In the genomic region with DNA sequence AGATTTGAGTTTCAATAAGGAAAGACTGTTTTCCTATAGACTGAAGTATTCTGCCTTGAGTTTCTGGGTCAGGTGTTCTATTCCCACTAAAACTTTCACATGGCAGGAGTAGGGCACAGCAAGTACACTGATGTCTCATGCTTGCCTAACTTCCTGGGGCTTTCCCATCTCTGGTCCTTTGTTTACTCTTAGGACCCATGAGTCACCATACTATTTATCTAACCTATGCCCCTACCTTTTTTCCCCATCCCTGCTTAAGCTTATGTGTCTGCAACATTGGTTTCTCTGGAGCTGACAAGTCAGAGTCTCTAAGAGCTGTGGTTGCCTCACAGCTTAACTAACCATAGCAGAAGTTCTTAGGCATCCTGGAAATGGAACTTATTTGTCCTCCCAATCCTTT, we compare ENCODE assay signal across 23 mouse cellular contexts. TPM values are rescaled to one million over a fixed set of nuclear protein-coding genes. Genes with fewer than 3 reads are reported as not detected.
"Had no signal": no experiment of that assay in that cellular context is flagged by ENCODE, and none has a peak within 500 bp of the region (broad histone marks: within the 10 kb centered on the region; RNA-seq: fewer than 3 reads in every experiment).

No protein-coding gene starts in this region.

- H3K4me3 ChIP-seq: liver, embryonic 15.5 days; lung, embryonic 15.5 days; megakaryocyte, embryonic 14.5 days; midbrain, embryonic 15.5 days; neural tube, embryonic 12.5 days; stomach, embryonic 15.5 days had no signal

- H3K27me3 ChIP-seq: liver, embryonic 15.5 days; lung, embryonic 15.5 days; megakaryocyte, embryonic 14.5 days; midbrain, embryonic 15.5 days; neural tube, embryonic 12.5 days; stomach, embryonic 15.5 days had no signal

- DNase-seq: lung, adult 2 months; lung, postnatal 14 days; lung, postnatal 36 days; right cerebral cortex, postnatal 14 days; thymus, adult 2 months; thymus, postnatal 25 days; thymus, postnatal 4 days had no signal

- H3K4me2 ChIP-seq: liver, embryonic 15.5 days; lung, embryonic 15.5 days; midbrain, embryonic 11.5 days; midbrain, embryonic 15.5 days; neural tube, embryonic 12.5 days; stomach, embryonic 15.5 days had no signal

- H3K4me1 ChIP-seq: liver, embryonic 15.5 days; lung, embryonic 15.5 days; megakaryocyte, embryonic 14.5 days; midbrain, embryonic 15.5 days; neural tube, embryonic 12.5 days; stomach, embryonic 15.5 days had no signal

- H3K36me3 ChIP-seq: liver, embryonic 15.5 days; lung, embryonic 15.5 days; midbrain, embryonic 15.5 days; neural tube, embryonic 12.5 days; stomach, embryonic 15.5 days had no signal

- ATAC-seq: lung, postnatal 0 days; midbrain, embryonic 15.5 days had no signal

- H3K9ac ChIP-seq: liver, embryonic 15.5 days; lung, embryonic 15.5 days; midbrain, embryonic 15.5 days; neural tube, embryonic 12.5 days; stomach, embryonic 15.5 days had no signal

- H3K9me3 ChIP-seq: liver, embryonic 15.5 days; lung, embryonic 15.5 days; stomach, embryonic 15.5 days had no signal

- H3K27ac ChIP-seq: liver, embryonic 15.5 days; lung, embryonic 15.5 days; macrophage; midbrain, embryonic 15.5 days; neural tube, embryonic 12.5 days; stomach, embryonic 15.5 days; stomach, postnatal 0 days had no signal

RNA-seq across cellular contexts. Expression of a gene that starts 31.2 kb away (rescaled TPM):
- total RNA-seq: megakaryocyte progenitor cell, adult 5-6 weeks; midbrain, postnatal 0 days; monocyte, adult 5-6 weeks; neutrophil, adult 5-6 weeks had no signal
- polyA plus RNA-seq: liver, embryonic 15.5 days; lung, adult 2 months; lung, embryonic 15.5 days; lung, postnatal 0 days; macrophage; midbrain, embryonic 11.5 days; midbrain, embryonic 15.5 days; midbrain, postnatal 0 days; neural tube, embryonic 12.5 days; neural tube, embryonic 14.5 days; spleen, adult 2 months; stomach, embryonic 15.5 days; thymus, adult 2 months had no signal
